Mouse (Mus musculus) spleen, adult 2 months (tissue): ENCODE data around the gene Smg7.

Source experiments
- CTCF ChIP-seq: fragments of 200-500 bp; IDR thresholded peaks from 2 replicates; pipeline ENCODE4 v1.5.1; 2011; ENCODE audit warnings: mild to moderate bottlenecking, inconsistent platforms; ENCODE audit not compliant: insufficient read depth, insufficient read length, insufficient replicate concordance; ENCODE audit errors: extremely low read depth
- POLR2A ChIP-seq: fragments of 200-500 bp; IDR thresholded peaks from 2 replicates; pipeline ENCODE4 v1.6.1; 2011; ENCODE audit warnings: low read depth, low read length, inconsistent platforms

DNA sequence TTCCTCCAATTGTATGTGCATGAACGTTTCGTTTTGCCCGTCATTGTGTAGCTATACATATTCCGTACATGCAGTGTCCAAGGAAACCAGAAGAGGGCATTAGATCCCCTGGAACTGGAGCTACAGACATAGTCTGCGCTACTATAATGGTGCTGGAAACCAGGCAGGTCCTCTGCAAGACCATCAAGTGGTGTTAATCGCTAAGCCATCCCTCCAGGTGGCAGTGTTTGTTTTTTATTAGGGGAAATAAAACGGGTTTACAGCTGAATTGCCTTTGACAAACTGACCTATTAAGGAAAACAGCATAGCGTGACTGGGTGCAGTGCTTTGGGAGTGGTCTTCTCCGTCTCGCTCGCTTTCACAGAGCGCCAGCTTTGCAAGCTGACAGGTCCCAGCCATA is 112.2 kb downstream of the Smg7 start:
- TF ChIP-seq CTCF: no peak
- TF ChIP-seq POLR2A: no peak
